Mouse (Mus musculus) embryonic fibroblast, embryonic 13.5 days (primary cell): ENCODE data around the gene Fas.

Source experiments
- CTCF ChIP-seq: IDR thresholded peaks from 2 replicates; pipeline ENCODE4 v1.5.1; 2011; ENCODE audit warnings: mild to moderate bottlenecking, control low read depth, low read length, moderate library complexity, borderline replicate concordance; ENCODE audit not compliant: insufficient read depth
- POLR2A ChIP-seq: IDR thresholded peaks from 2 replicates; pipeline ENCODE4 v1.6.1; 2011; ENCODE audit warnings: low read depth, mild to moderate bottlenecking, control low read depth, low read length, moderate library complexity

DNA sequence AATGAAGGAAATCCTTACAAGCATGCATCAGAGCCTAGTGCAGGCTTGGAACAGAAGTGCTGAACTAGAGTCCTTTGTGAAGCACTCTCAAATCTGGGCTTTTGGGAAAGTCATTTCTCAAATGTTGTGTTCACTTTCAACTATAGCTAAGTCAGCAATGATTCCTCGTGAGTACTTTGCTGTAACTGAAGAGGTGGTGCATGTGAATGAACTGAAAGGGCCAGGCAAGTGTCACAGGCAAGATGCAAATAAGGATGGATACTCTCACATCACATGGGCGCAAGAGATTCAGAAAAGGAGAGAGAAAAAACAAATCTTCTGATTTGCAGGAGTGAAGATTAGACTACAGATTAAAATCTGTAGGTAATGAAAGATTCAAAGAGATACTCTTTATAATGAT, 10.0 kb downstream of the Fas start:
- no peak for TF ChIP-seq POLR2A
- no peak for TF ChIP-seq CTCF
